Mouse (Mus musculus): Measurements from ENCODE around the gene Cxcl15. TPM values are rescaled to one million over a fixed set of nuclear protein-coding genes. Genes with fewer than 3 reads are reported as not detected.
"Not testable (repeated sequence)": the region's sequence is repeated elsewhere in the genome, so short reads cannot be mapped to it uniquely, and the experiment has no call there.

Cxcl15 gene
- polyA plus RNA-seq, 1 experiment from 2014 or later = not detected

DNA sequence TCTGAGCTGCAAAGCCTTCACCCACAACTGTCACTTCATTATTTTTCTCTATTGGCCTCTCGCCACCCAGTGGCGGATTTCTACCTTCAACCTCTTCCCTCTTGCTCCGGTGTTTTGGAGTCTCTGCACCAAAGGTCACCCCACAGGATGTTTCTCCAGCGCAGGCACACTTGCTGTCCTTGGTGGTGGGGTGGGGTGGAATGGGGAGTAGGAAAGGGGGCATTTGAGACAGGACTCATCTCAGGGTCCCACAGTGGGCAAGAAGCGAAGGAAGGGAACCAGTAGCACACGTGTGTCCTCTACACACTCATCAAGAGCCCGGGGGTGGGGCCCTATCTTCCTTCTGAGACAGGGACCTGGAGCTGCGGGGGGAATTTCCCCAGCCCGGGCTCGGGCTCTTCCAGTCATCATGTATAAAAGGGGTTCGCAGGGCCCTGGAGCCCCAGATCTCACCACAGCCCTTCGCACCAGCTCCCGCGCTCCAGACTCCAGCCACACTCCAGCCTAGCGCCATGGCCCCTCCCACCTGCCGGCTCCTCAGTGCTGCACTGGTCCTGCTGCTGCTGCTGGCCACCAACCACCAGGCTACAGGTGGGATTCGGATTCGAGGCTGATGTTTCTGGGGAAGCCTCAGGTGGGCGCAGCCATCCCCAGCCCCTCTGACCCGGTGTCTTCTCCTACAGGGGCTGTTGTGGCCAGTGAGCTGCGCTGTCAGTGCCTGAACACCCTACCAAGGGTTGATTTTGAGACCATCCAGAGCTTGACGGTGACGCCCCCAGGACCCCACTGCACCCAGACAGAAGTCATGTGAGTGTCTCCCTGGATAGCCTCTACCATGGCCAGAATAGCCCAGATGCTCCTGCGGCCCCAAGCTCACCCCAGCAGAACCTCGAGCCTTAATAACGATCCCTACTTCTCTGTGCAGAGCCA lies 8.4 kb upstream of the Cxcl15 start, which contains the start of gene Cxcl3:
Cxcl3 (plus strand) TSS at position 445 of the 930 bp plus-strand sequence.
- ATAC-seq (ENCODE audit: low FRiP score) = peak; percentile 88
- Histone ChIP-seq H3K9ac (ENCODE audit: low read length) (peak within 1 kb of the TSS; percentile 43; the same call in 1 of the 2 replicates), H3K27me3 (ENCODE audit: control insufficient read depth, insufficient read depth, low read length) (no peaks in the 10 kb centered on the region), H3K4me1 (ENCODE audit: control insufficient read depth, insufficient read depth, low read length) (peaks cover 2% of the 10 kb centered on the region), H3K27ac (ENCODE audit: low read depth, low read length) (no peak within 1 kb of the TSS), H3K9me3 (ENCODE audit: control insufficient read depth, low read length) (no peaks in the 10 kb centered on the region), H3K4me3 (ENCODE audit: low read depth, low read length) (peak within 1 kb of the TSS; percentile 29), H3K4me2 (peak within 1 kb of the TSS; percentile 63), H3K36me3 (ENCODE audit: control insufficient read depth, insufficient read depth, low read length) (no peaks in the 10 kb centered on the region)
- DNase-seq (ENCODE audit: low spot score, missing footprints) = peak; percentile 88
- 16% methylated on average over 25 of the region's 26 CpGs for WGBS

DNA sequence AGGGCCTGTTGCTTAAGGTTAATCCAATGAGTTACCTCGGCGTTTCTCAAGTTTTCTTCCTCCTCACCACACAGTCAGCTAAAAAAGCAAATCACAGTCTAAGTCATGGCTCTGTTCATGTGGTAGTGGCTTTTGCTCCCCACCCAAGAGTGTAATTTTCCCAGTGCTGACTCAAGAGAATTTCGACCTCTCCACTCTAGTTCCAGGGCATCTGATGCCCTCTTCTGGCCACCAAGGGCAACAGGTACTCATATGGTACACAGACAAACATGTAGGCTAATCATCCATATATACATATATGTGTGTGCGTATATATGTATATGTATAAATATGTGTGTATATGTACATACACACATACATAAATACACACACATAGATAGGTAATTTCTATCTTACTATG lies 6.2 kb upstream of the Cxcl15 start:
- Histone ChIP-seq H3K4me2 (no peak overlapping the region), H3K36me3 (ENCODE audit: control insufficient read depth, insufficient read depth, low read length) (no peaks in the 10 kb centered on the region), H3K9me3 (ENCODE audit: control insufficient read depth, low read length) (no peaks in the 10 kb centered on the region), H3K27me3 (ENCODE audit: control insufficient read depth, insufficient read depth, low read length) (no peaks in the 10 kb centered on the region), H3K9ac (ENCODE audit: low read length) (no peak overlapping the region), H3K4me1 (ENCODE audit: control insufficient read depth, insufficient read depth, low read length) (peaks cover 2% of the 10 kb centered on the region), H3K27ac (ENCODE audit: low read depth, low read length) (no peak overlapping the region), H3K4me3 (ENCODE audit: low read depth, low read length) (no peak overlapping the region)
- ATAC-seq (ENCODE audit: low FRiP score) (no peak), DNase-seq (ENCODE audit: low spot score, missing footprints) (no peak)
- 72% methylated on average over 4 of the region's 4 CpGs for WGBS

GRCm38 (mm10) chr5:90789306-90790073 lies 4.8 kb upstream of the Cxcl15 start:
- Histone ChIP-seq H3K36me3 (ENCODE audit: control insufficient read depth, insufficient read depth, low read length) (no peaks in the 10 kb centered on the region), H3K9ac (ENCODE audit: low read length) (no peak overlapping the region), H3K27me3 (ENCODE audit: control insufficient read depth, insufficient read depth, low read length) (no peaks in the 10 kb centered on the region), H3K4me2 (no peak overlapping the region), H3K27ac (ENCODE audit: low read depth, low read length) (no peak overlapping the region), H3K4me1 (ENCODE audit: control insufficient read depth, insufficient read depth, low read length) (peaks cover 2% of the 10 kb centered on the region), H3K9me3 (ENCODE audit: control insufficient read depth, low read length) (no peaks in the 10 kb centered on the region), H3K4me3 (ENCODE audit: low read depth, low read length) (no peak overlapping the region)
- DNase-seq (ENCODE audit: low spot score, missing footprints) = no peak
- ATAC-seq (ENCODE audit: low FRiP score) = no peak
- 86% methylated on average over 11 of the region's 11 CpGs for WGBS

GRCm38 (mm10) chr5:90790074-90790502 lies 4.2 kb upstream of the Cxcl15 start:
- ATAC-seq (ENCODE audit: low FRiP score) = no peak

DNA sequence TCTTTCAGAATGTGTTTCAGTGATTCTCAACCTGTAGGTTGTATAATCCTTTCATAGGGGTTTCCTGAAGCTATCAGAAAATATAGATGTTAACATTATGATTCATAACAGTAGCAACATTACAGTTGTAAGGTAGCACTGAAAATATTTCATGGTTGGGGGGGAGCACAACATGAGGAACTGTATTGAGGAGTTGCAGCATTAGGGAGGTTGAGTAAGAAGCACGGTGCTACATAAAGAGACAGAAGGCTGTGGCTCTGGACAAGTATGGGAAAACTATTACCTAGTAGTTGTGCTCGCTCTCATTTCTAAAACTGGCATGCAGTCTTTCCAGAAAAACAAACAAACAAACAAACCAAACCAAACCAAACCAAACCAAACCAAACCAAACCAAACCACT lies 1.1 kb downstream of the Cxcl15 start:
- H3K27me3 ChIP-seq (ENCODE audit: control insufficient read depth, insufficient read depth, low read length); ATAC-seq (ENCODE audit: low FRiP score); H3K4me2 ChIP-seq; H3K27ac ChIP-seq (ENCODE audit: low read depth, low read length); DNase-seq (ENCODE audit: low spot score, missing footprints); H3K9me3 ChIP-seq (ENCODE audit: control insufficient read depth, low read length); H3K4me1 ChIP-seq (ENCODE audit: control insufficient read depth, insufficient read depth, low read length); H3K9ac ChIP-seq (ENCODE audit: low read length); H3K36me3 ChIP-seq (ENCODE audit: control insufficient read depth, insufficient read depth, low read length); H3K4me3 ChIP-seq (ENCODE audit: low read depth, low read length): not testable (repeated sequence)
- 88% methylated on average over 2 of the region's 2 CpGs for whole genome bisulfite sequencing

More at GRCm38 (mm10) chr5:90790074-90790502, 4.2 kb upstream of the Cxcl15 start:
- H3K27ac ChIP-seq (ENCODE audit: low read depth, low read length) = no peak overlapping the region
- H3K4me1 ChIP-seq (ENCODE audit: control insufficient read depth, insufficient read depth, low read length) = peaks cover 2% of the 10 kb centered on the region
- no peaks in the 10 kb centered on the region for H3K27me3 ChIP-seq (ENCODE audit: control insufficient read depth, insufficient read depth, low read length)
- H3K9me3 ChIP-seq (ENCODE audit: control insufficient read depth, low read length) = no peaks in the 10 kb centered on the region
- H3K36me3 ChIP-seq (ENCODE audit: control insufficient read depth, insufficient read depth, low read length) = no peaks in the 10 kb centered on the region
- 92% methylated on average over 8 of the region's 8 CpGs for WGBS
- DNase-seq (ENCODE audit: low spot score, missing footprints) = no peak
- H3K4me3 ChIP-seq (ENCODE audit: low read depth, low read length) = no peak overlapping the region
- no peak overlapping the region for H3K9ac ChIP-seq (ENCODE audit: low read length)
- H3K4me2 ChIP-seq = no peak overlapping the region

- no peak for ATAC-seq (ENCODE audit: low FRiP score)
- Histone ChIP-seq H3K9ac (ENCODE audit: low read length) (no peak overlapping the region), H3K4me3 (ENCODE audit: low read depth, low read length) (no peak overlapping the region), H3K36me3 (ENCODE audit: control insufficient read depth, insufficient read depth, low read length) (no peaks in the 10 kb centered on the region), H3K9me3 (ENCODE audit: control insufficient read depth, low read length) (no peaks in the 10 kb centered on the region), H3K4me1 (ENCODE audit: control insufficient read depth, insufficient read depth, low read length) (no peaks in the 10 kb centered on the region), H3K4me2 (no peak overlapping the region), H3K27ac (ENCODE audit: low read depth, low read length) (no peak overlapping the region), H3K27me3 (ENCODE audit: control insufficient read depth, insufficient read depth, low read length) (no peaks in the 10 kb centered on the region)
- no peak for DNase-seq (ENCODE audit: low spot score, missing footprints)
Observed at GRCm38 (mm10) chr5:90804574-90804973, 10.2 kb downstream of the Cxcl15 start.

DNA sequence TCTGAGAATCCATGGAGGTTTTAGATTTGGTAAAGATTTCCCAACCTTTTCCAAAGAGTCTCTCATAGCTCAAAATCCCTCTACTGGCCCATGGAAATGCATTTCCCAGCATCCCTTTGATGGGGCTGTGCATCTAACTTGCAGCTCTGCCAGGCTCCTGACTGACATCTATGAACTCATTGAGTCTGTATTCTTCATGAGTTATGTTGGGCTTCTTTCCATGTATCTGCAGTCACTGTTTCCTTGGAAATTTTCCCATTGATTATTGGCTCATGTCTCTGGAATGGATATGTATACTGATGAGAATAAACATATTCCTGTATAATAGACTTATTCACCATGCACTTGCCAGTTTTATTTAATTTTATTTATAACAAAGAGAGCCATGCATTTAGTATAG lies 11.7 kb downstream of the Cxcl15 start:
- Histone ChIP-seq H3K4me1 (ENCODE audit: control insufficient read depth, insufficient read depth, low read length) (no peaks in the 10 kb centered on the region), H3K36me3 (ENCODE audit: control insufficient read depth, insufficient read depth, low read length) (no peaks in the 10 kb centered on the region), H3K4me3 (ENCODE audit: low read depth, low read length) (no peak overlapping the region), H3K27ac (ENCODE audit: low read depth, low read length) (no peak overlapping the region), H3K27me3 (ENCODE audit: control insufficient read depth, insufficient read depth, low read length) (no peaks in the 10 kb centered on the region), H3K4me2 (no peak overlapping the region), H3K9ac (ENCODE audit: low read length) (no peak overlapping the region), H3K9me3 (ENCODE audit: control insufficient read depth, low read length) (no peaks in the 10 kb centered on the region)
- no peak for DNase-seq (ENCODE audit: low spot score, missing footprints)
- ATAC-seq (ENCODE audit: low FRiP score) = no peak

GRCm38 (mm10) chr5:90807176-90807950 lies 13.0 kb downstream of the Cxcl15 start:
- no peak for ATAC-seq (ENCODE audit: low FRiP score)
- Histone ChIP-seq H3K27ac (ENCODE audit: low read depth, low read length) (no peak overlapping the region), H3K9me3 (ENCODE audit: control insufficient read depth, low read length) (no peaks in the 10 kb centered on the region), H3K4me3 (ENCODE audit: low read depth, low read length) (no peak overlapping the region), H3K9ac (ENCODE audit: low read length) (no peak overlapping the region), H3K36me3 (ENCODE audit: control insufficient read depth, insufficient read depth, low read length) (no peaks in the 10 kb centered on the region), H3K4me1 (ENCODE audit: control insufficient read depth, insufficient read depth, low read length) (no peaks in the 10 kb centered on the region), H3K27me3 (ENCODE audit: control insufficient read depth, insufficient read depth, low read length) (no peaks in the 10 kb centered on the region), H3K4me2 (no peak overlapping the region)
- WGBS = 85% methylated on average over 3 of the region's 3 CpGs
- DNase-seq (ENCODE audit: low spot score, missing footprints) = no peak
